Mouse (Mus musculus): ENCODE results near the gene Setdb2. TPM values are rescaled to one million over a fixed set of nuclear protein-coding genes. Genes with fewer than 3 reads are reported as not detected.
"Not testable (repeated sequence)": the region's sequence is repeated elsewhere in the genome, so short reads cannot be mapped to it uniquely, and the experiment has no call there.

Setdb2 gene
- polyA plus RNA-seq, 1 experiment from 2014 or later: 9.2 TPM

DNA sequence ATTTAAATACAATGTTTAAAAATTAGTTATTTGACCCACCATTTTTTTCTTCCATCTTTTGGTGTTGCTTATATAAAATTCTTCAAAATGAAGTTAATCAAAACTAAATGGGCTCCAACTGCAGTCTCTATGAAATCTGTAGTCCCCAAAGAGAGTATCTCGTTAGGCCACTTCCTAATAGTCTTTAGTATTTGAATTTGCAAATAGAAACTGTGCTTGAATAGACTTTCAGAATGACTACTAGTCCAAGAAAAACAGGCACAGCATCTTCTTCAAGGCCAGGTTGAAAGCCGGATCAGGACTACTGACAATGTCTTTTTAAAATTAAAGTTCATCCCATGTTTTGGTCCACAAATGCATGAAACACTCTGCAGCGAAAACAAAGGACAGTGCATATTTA lies 3.3 kb downstream of the Setdb2 start:
- no peak overlapping the region for H3K9ac ChIP-seq
- H3K4me3 ChIP-seq (replicated peaks): no peak overlapping the region
- H3K36me3 ChIP-seq: no peaks in the 10 kb centered on the region
- no peak for ATAC-seq (ENCODE audit: insufficient number of reproducible peaks, low FRiP score, low TSS enrichment, low read depth)
- WGBS: 92% methylated on average over 3 of the region's 3 CpGs
- no peaks in the 10 kb centered on the region for H3K9me3 ChIP-seq (replicated peaks)
- H3K27me3 ChIP-seq: no peaks in the 10 kb centered on the region
- peaks cover 2% of the 10 kb centered on the region; the same call in 1 of the 2 replicates for H3K4me1 ChIP-seq
- H3K4me2 ChIP-seq (replicated peaks): no peak overlapping the region
- H3K27ac ChIP-seq (replicated peaks): no peak overlapping the region

DNA sequence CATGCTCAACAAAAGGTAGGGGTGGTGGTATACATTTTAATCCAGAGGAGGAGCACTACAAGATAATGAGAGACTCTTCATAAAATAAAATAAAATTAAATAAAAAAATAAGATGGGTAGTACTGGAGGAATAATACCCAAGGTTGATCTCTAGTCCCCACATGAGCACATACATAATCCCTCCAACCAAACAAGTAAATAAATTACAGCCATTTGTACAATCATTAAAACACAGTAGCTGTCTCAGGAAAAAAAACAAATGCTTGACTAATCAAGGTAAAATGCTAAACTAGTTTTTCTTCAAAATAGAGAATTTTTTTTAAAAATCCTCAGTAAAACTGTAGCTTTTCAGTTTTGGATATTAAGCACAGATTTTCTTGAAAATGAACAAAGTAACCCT lies 5.5 kb downstream of the Setdb2 start:
- Histone ChIP-seq H3K27ac (replicated peaks) (no peak overlapping the region), H3K36me3 (no peaks in the 10 kb centered on the region), H3K9ac (no peak overlapping the region), H3K4me1 (peaks cover 2% of the 10 kb centered on the region; the same call in 1 of the 2 replicates), H3K27me3 (no peaks in the 10 kb centered on the region), H3K9me3 (replicated peaks) (no peaks in the 10 kb centered on the region), H3K4me3 (replicated peaks) (no peak overlapping the region), H3K4me2 (replicated peaks) (no peak overlapping the region)
- no peak for ATAC-seq (ENCODE audit: insufficient number of reproducible peaks, low FRiP score, low TSS enrichment, low read depth)

DNA sequence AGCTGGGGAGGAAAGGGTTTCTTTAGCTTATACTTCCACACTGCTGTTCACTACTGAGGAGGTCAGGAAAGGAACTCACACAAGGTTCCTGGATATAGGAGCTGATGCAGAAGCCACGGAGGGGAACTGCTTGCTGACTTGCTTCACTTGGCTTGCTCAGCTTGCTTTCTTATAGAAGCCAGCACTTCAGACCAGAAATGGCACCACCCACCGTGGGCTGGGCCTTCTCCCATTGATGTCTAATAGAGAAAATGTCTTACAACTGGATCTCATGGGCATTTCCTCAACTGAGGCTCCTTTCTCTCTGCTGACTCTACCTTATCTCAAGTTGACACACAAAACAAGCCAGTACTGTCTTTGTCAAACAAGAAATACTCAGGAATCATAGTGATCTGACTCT lies 6.8 kb downstream of the Setdb2 start:
- Histone ChIP-seq H3K27me3 (no peaks in the 10 kb centered on the region), H3K4me2 (replicated peaks) (no peak overlapping the region), H3K4me3 (replicated peaks) (no peak overlapping the region), H3K9ac (no peak overlapping the region), H3K9me3 (replicated peaks) (no peaks in the 10 kb centered on the region), H3K4me1 (no peaks in the 10 kb centered on the region), H3K27ac (replicated peaks) (no peak overlapping the region), H3K36me3 (no peaks in the 10 kb centered on the region)
- no peak for ATAC-seq (ENCODE audit: insufficient number of reproducible peaks, low FRiP score, low TSS enrichment, low read depth)
- 62% methylated on average over 2 of the region's 2 CpGs for WGBS

DNA sequence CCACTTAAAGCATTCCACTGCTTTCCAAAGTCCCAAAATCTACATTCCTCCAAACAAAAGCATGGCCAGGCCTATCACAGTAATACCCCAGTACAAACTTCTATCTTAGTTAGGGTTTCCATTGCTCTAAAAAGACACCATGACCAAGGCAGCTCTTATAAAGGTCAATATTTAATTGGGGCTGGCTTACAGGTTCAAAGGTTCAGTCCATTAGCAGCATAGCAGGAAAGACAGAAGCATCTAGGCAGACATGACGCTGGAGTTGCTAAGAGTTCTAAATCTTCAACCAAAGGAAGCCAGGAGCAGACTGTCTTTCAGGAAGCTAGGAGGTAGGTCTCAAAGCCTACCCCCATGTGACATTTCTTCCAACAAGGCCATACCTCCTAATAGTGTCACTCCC lies 10.1 kb downstream of the Setdb2 start:
- 82% methylated on average over 1 of the region's 1 CpGs for WGBS
- H3K9ac ChIP-seq: no peak overlapping the region
- H3K27ac ChIP-seq (replicated peaks): no peak overlapping the region
- H3K27me3 ChIP-seq: no peaks in the 10 kb centered on the region
- H3K4me2 ChIP-seq (replicated peaks): no peak overlapping the region
- H3K4me1 ChIP-seq: no peaks in the 10 kb centered on the region
- no peak for ATAC-seq (ENCODE audit: insufficient number of reproducible peaks, low FRiP score, low TSS enrichment, low read depth)
- no peaks in the 10 kb centered on the region for H3K9me3 ChIP-seq (replicated peaks)
- H3K4me3 ChIP-seq (replicated peaks): no peak overlapping the region
- no peaks in the 10 kb centered on the region for H3K36me3 ChIP-seq

DNA sequence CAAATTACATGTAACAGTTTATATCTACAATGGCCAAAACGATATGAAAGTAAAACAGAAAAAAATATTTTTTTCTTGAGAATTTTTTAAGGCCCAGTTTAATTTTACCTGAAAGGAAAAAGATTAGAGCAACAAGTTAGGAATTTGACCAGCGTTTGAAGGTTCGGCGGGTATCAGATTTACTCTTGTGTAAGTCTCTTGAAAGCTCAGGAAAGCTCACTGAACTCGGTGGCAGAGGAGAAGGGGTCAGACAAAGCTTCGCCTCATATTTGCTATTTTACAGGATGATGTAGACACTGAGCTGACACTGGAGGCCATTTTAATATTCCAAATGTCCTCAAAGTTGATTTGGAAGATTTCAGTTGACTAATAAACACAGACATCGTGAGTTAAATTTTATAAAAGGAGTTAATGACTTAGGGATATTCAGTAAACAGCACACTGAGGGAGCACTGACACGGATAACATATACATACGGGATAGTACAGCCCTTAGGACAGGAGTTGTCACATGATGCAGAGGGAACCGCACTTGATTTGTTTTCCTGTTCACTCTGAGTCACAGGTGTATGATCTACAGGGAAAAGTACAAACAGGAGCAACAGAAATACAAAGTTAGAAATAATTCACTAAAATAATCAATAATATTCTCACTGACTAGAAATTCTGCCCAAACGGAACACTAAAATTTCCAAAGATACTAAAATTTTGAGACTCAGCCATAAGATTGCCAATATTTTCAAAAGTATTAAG lies 17.6 kb downstream of the Setdb2 start:
- Histone ChIP-seq H3K36me3 (no peaks in the 10 kb centered on the region), H3K9me3 (replicated peaks) (no peaks in the 10 kb centered on the region), H3K9ac (no peak overlapping the region), H3K27ac (replicated peaks) (no peak overlapping the region), H3K4me2 (replicated peaks) (no peak overlapping the region), H3K4me3 (replicated peaks) (no peak overlapping the region), H3K27me3 (no peaks in the 10 kb centered on the region), H3K4me1 (no peaks in the 10 kb centered on the region)
- WGBS: 62% methylated on average over 11 of the region's 11 CpGs
- no peak for ATAC-seq (ENCODE audit: insufficient number of reproducible peaks, low FRiP score, low TSS enrichment, low read depth)

DNA sequence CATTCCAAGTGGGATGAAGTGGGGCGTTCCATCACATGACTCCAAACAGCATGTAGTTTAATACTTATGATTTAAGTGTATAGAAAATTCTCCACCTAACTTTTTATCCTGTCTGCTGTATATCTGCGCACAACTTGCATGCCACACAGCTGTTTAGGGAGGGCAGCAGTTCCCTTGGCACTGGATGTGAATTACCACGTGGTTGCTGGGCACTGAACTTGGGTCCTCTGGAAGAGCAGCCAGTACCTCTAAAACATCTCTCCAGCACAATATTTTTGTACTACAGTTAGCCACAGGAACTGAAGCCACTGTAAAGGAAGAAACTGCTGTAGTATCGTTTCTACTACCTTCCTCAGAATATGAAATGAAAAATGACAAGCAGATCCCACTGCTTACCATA lies 22.5 kb downstream of the Setdb2 start:
- H3K27ac ChIP-seq (replicated peaks): no peak overlapping the region
- H3K4me1 ChIP-seq: no peaks in the 10 kb centered on the region
- H3K9me3 ChIP-seq (replicated peaks): no peaks in the 10 kb centered on the region
- ATAC-seq (ENCODE audit: insufficient number of reproducible peaks, low FRiP score, low TSS enrichment, low read depth): no peak
- peaks cover 3% of the 10 kb centered on the region; the same call in 1 of the 2 replicates for H3K36me3 ChIP-seq
- no peaks in the 10 kb centered on the region for H3K27me3 ChIP-seq
- no peak overlapping the region for H3K4me2 ChIP-seq (replicated peaks)
- WGBS: 87% methylated on average over 4 of the region's 4 CpGs
- H3K9ac ChIP-seq: no peak overlapping the region
- H3K4me3 ChIP-seq (replicated peaks): no peak overlapping the region

DNA sequence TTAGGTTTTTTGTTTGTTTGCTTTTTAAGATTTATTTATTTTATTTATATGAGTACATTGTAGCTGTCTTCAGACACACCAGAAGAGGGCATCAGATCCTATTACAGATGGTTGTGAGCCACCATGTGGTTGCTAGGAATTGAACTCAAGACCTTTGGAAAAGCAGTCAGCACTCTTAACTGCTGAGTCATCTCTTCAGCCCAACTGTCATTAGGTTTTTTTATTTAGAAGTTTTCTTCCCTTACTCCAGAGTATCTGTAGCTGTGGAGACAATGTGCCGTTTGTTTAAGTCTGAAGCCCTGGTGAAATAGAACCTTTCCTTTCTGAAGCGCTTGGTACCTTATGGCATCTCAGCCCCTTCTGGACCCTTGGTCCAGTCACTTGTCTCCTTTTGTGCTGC lies 25.7 kb downstream of the Setdb2 start:
- H3K27me3 ChIP-seq; H3K4me1 ChIP-seq; H3K4me3 ChIP-seq (replicated peaks); H3K9ac ChIP-seq; H3K27ac ChIP-seq (replicated peaks); ATAC-seq (ENCODE audit: insufficient number of reproducible peaks, low FRiP score, low TSS enrichment, low read depth); H3K9me3 ChIP-seq (replicated peaks); H3K4me2 ChIP-seq (replicated peaks); H3K36me3 ChIP-seq: not testable (repeated sequence)
- 97% methylated on average over 2 of the region's 2 CpGs for WGBS

DNA sequence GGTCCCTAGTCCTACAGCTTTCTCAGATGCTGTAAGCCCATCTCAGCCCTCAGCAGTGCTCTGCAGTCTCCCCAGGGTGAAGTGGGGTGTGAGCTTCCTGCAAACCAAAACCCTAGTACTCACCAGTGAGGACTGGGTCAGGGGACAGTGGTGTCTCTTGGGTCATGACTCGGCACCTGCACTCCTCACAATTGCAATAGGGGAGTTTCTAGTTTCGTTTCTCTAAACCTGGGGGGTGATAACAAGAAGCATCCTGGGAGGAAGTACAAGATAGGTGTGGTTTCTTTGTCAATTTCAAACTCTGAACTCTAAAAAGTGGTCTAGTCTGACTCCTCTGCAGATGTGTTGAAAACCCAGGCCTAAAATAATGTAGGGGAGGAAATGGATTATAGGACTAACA lies 43.7 kb downstream of the Setdb2 start:
- Histone ChIP-seq H3K9me3 (replicated peaks) (no peaks in the 10 kb centered on the region), H3K36me3 (0 out of 2 replicates have a peak, but pooled peaks cover 3% of the 10 kb centered on the region), H3K4me1 (no peaks in the 10 kb centered on the region), H3K27ac (replicated peaks) (no peak overlapping the region), H3K4me3 (replicated peaks) (no peak overlapping the region), H3K9ac (no peak overlapping the region), H3K4me2 (replicated peaks) (no peak overlapping the region), H3K27me3 (no peaks in the 10 kb centered on the region)
- ATAC-seq (ENCODE audit: insufficient number of reproducible peaks, low FRiP score, low TSS enrichment, low read depth): no peak
- 71% methylated on average over 2 of the region's 2 CpGs for WGBS

DNA sequence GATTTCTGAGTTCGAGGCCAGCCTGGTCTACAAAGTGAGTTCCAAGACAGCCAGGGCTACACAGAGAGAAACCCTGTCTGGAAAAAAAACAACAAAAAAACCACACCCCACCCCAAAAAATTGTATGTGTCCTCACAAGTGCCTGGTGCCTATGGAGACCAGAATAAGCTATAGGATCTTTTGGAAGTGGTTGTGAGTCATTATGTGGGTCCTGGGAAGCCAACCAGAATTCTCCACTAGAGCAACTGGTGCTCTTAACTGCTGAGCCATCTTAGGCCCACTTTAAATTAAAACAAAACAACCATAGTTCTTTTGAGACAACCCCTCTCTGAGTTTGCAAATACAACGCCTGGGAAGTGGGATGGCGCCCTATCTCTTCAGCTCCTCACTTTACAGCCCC lies 45.4 kb downstream of the Setdb2 start, which contains the start of gene Phf11c:
Gene Phf11c, minus strand, starts transcription at position 101 of the 400 bp plus-strand sequence.
- H3K4me3 ChIP-seq (replicated peaks): no peak within 1 kb of the TSS
- no peaks in the 10 kb centered on the region for H3K4me1 ChIP-seq
- no peak within 1 kb of the TSS for H3K4me2 ChIP-seq (replicated peaks)
- H3K27ac ChIP-seq (replicated peaks): no peak within 1 kb of the TSS
- H3K9ac ChIP-seq: no peak within 1 kb of the TSS
- no peaks in the 10 kb centered on the region for H3K36me3 ChIP-seq
- WGBS: 86% methylated on average over 3 of the region's 3 CpGs
- ATAC-seq (ENCODE audit: insufficient number of reproducible peaks, low FRiP score, low TSS enrichment, low read depth): no peak
- no peaks in the 10 kb centered on the region for H3K27me3 ChIP-seq
- no peaks in the 10 kb centered on the region for H3K9me3 ChIP-seq (replicated peaks)

DNA sequence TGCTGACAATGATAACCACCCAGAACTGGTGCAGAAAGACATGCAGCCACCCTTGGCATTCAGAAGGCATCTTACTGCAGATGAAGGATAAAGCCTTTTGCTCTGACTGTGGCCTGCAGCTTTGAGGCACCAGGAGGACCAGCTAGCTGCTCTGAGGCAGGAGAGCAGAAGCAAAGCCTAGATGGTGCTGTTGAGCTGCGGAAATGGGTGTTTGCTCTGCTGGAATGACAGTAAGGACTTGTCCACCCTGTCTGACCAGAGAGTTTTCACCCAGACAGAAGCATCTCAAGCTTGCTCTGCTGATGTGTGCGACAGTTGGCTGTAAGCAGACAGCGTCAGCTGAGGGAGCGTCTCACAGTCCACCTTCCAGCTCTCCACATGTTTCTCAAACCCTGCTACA lies 50.5 kb downstream of the Setdb2 start:
- not testable (repeated sequence) for H3K27ac ChIP-seq (replicated peaks); H3K27me3 ChIP-seq; H3K9ac ChIP-seq; H3K36me3 ChIP-seq; H3K9me3 ChIP-seq (replicated peaks); ATAC-seq (ENCODE audit: insufficient number of reproducible peaks, low FRiP score, low TSS enrichment, low read depth); H3K4me1 ChIP-seq; H3K4me3 ChIP-seq (replicated peaks); H3K4me2 ChIP-seq (replicated peaks)
- WGBS: 53% methylated on average over 4 of the region's 4 CpGs

DNA sequence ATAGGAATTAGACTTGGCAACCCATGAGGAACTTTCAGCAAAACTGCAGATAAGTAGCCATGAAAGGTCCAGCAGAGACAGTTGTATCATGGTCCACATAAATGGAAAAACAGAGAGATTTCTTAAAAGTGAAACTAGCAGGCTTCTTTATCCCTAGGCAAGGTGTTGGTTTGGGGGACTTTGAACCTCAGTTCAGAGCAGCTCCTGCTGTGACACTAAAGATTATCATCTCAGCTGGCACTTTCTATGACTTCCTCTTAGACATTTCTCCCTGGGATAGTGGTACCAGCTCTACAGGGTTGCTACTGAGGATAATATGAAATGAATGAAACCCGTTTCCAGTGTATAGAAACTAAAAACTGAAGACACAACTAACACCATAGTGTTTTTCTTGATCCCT lies 51.2 kb downstream of the Setdb2 start:
- ATAC-seq (ENCODE audit: insufficient number of reproducible peaks, low FRiP score, low TSS enrichment, low read depth): no peak
- Histone ChIP-seq H3K9ac (no peak overlapping the region), H3K27me3 (no peaks in the 10 kb centered on the region), H3K4me3 (replicated peaks) (no peak overlapping the region), H3K36me3 (no peaks in the 10 kb centered on the region), H3K4me1 (no peaks in the 10 kb centered on the region), H3K9me3 (replicated peaks) (no peaks in the 10 kb centered on the region), H3K4me2 (replicated peaks) (no peak overlapping the region), H3K27ac (replicated peaks) (no peak overlapping the region)
- 54% methylated on average over 1 of the region's 1 CpGs for WGBS

DNA sequence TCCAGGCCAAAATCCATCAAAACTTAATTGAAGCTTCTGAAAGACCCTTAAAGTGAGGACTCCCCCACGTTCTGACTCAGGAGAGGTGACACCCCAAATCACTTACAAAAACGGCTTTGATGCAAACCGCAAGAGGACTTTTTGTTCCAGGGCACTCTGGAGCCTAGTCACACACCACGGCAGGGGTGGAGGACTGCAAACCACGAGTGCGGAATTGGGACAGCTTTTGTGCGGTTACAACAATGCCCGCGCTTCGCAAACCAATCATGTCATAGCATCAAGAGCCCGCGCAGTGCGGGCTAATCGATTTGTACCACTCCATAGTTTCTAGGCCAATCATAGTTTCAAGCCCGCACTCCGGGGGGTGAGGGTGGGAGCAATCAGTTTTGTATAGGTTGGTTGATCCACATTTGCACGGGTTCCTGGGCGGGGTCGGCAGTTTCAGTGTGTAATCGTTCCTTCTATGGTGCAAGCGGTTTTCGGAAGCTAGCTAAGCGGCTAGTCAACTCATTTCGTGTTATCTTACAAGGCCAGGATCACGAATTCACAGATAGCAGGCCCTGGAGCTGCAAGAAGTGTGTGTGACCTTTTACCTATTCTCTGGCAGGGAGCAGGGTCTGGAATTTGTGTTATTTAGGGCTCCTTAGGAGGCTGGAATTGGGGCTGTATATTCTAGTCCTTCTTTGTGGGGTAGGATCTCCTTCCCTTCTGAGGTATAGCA lies 70.2 kb downstream of the Setdb2 start:
- H3K4me1 ChIP-seq: no peaks in the 10 kb centered on the region
- no peaks in the 10 kb centered on the region for H3K36me3 ChIP-seq
- no peak overlapping the region for H3K9ac ChIP-seq
- no peaks in the 10 kb centered on the region for H3K9me3 ChIP-seq (replicated peaks)
- 91% methylated on average over 25 of the region's 25 CpGs for WGBS
- H3K4me2 ChIP-seq (replicated peaks): no peak overlapping the region
- ATAC-seq (ENCODE audit: insufficient number of reproducible peaks, low FRiP score, low TSS enrichment, low read depth): no peak
- no peak overlapping the region for H3K4me3 ChIP-seq (replicated peaks)
- no peak overlapping the region for H3K27ac ChIP-seq (replicated peaks)
- H3K27me3 ChIP-seq: no peaks in the 10 kb centered on the region

All from embryonic facial prominence, embryonic 15.5 days (tissue).